Mouse (Mus musculus): ENCODE results near the gene Hells. TPM values are rescaled to one million over a fixed set of nuclear protein-coding genes. Genes with fewer than 3 reads are reported as not detected.

Gene Hells
- polyA plus RNA-seq, 1 experiment from 2014 or later = 35.1 TPM

DNA sequence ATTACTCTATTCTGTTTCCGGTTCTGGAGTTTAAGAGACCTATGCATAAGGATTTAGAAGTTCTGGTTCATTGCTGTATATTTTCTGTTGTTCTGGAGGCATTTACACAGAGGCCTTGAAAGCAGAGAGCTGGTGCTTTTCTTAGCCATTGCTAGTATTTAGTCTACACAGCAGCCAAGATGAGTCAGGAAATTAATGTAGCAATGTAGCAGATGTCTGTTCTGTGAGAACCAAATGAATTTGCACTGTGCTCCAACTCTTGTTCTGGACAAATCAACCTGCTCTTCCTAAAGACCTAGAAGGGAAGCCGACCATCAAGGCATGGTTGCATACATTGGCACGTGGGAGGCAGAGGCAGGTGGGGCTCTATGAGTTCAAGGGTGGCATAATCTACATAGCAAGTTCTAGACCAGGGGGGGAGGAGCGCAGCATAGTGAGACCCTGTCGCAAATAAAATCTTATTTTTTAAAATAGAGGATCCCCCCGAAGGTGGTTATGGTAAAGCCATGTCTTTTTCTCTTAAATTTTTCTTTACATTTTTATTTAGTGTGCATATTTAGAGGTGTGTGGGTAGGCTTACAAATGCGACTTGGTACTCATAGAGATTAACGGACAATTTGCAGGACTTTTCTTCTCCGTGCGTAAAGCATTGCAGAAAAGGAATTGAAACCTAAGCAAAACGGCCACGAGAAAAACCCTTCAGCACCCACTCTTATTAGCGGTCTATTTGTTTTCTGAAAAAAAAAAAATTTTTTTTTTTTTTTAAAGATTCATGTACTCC lies 1.1 kb upstream of the Hells start:
- Histone ChIP-seq H3K4me1 (ENCODE audit: control insufficient read depth, insufficient read depth, low read length) (peaks cover 7% of the 10 kb centered on the region; the same call in 1 of the 2 replicates), H3K27me3 (ENCODE audit: control insufficient read depth, insufficient read depth, low read length) (no peaks in the 10 kb centered on the region), H3K9ac (ENCODE audit: low read depth, low read length) (peak overlapping the region; percentile 92; the same call in 1 of the 2 replicates), H3K27ac (ENCODE audit: low read depth, low read length) (no peak overlapping the region), H3K36me3 (ENCODE audit: control insufficient read depth, insufficient read depth, low read length) (no peaks in the 10 kb centered on the region), H3K4me3 (ENCODE audit: low read depth, low read length) (peak overlapping the region; percentile 83), H3K9me3 (replicated peaks; ENCODE audit: control insufficient read depth, low read length) (no peaks in the 10 kb centered on the region), H3K4me2 (peak overlapping the region; percentile 91)
- 64% methylated on average over 13 of the region's 13 CpGs for WGBS (ENCODE audit: insufficient replicate concordance)
- ATAC-seq (replicated peaks; ENCODE audit: insufficient number of reproducible peaks, low FRiP score, low TSS enrichment) = no peak

GRCm38 (mm10) chr19:38930252-38930787 lies 395 bp upstream of the Hells start:
- H3K36me3 ChIP-seq (ENCODE audit: control insufficient read depth, insufficient read depth, low read length) = no peaks in the 10 kb centered on the region
- H3K9ac ChIP-seq (ENCODE audit: low read depth, low read length) = peak overlapping the region; percentile 92
- ATAC-seq (replicated peaks; ENCODE audit: insufficient number of reproducible peaks, low FRiP score, low TSS enrichment) = no peak; the same call in 1 of the 2 replicates
- peak overlapping the region; percentile 83 for H3K4me3 ChIP-seq (ENCODE audit: low read depth, low read length)
- H3K27me3 ChIP-seq (ENCODE audit: control insufficient read depth, insufficient read depth, low read length) = no peaks in the 10 kb centered on the region
- peak overlapping the region; percentile 82 for H3K27ac ChIP-seq (ENCODE audit: low read depth, low read length)
- peaks cover 7% of the 10 kb centered on the region; the same call in 1 of the 2 replicates for H3K4me1 ChIP-seq (ENCODE audit: control insufficient read depth, insufficient read depth, low read length)
- no peaks in the 10 kb centered on the region for H3K9me3 ChIP-seq (replicated peaks; ENCODE audit: control insufficient read depth, low read length)
- peak overlapping the region; percentile 91 for H3K4me2 ChIP-seq
- 2% methylated on average over 23 of the region's 23 CpGs for WGBS (ENCODE audit: insufficient replicate concordance)

DNA sequence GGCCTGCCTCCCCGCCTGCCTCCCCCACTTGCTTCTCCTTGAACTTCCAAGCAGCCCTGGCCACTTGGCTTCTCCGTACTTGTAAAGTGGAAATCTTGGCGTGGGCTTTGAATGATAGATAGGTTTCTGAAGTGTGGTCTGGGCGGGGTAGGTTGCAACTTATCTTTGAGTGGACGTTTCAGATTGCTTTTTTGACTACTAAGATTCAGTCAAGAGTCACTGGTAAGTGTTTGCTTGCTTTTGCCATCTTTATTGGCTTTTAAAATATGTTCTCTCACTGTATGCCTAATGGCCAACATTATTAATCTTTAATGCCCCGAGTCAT lies 813 bp downstream of the Hells start:
- Histone ChIP-seq H3K4me1 (ENCODE audit: control insufficient read depth, insufficient read depth, low read length) (peaks cover 7% of the 10 kb centered on the region; the same call in 1 of the 2 replicates), H3K9me3 (replicated peaks; ENCODE audit: control insufficient read depth, low read length) (no peaks in the 10 kb centered on the region), H3K27me3 (ENCODE audit: control insufficient read depth, insufficient read depth, low read length) (no peaks in the 10 kb centered on the region), H3K36me3 (ENCODE audit: control insufficient read depth, insufficient read depth, low read length) (0 out of 2 replicates have a peak, but pooled peaks cover 3% of the 10 kb centered on the region), H3K9ac (ENCODE audit: low read depth, low read length) (peak overlapping the region; percentile 92), H3K27ac (ENCODE audit: low read depth, low read length) (peak overlapping the region; percentile 82), H3K4me3 (ENCODE audit: low read depth, low read length) (peak overlapping the region; percentile 83), H3K4me2 (peak overlapping the region; percentile 91)
- WGBS (ENCODE audit: insufficient replicate concordance) = 2% methylated on average over 6 of the region's 6 CpGs
- ATAC-seq (replicated peaks; ENCODE audit: insufficient number of reproducible peaks, low FRiP score, low TSS enrichment) = no peak

GRCm38 (mm10) chr19:38944590-38945307 lies 14.0 kb downstream of the Hells start:
- Histone ChIP-seq H3K9me3 (replicated peaks; ENCODE audit: control insufficient read depth, low read length) (no peaks in the 10 kb centered on the region), H3K4me2 (no peak overlapping the region), H3K9ac (ENCODE audit: low read depth, low read length) (no peak overlapping the region), H3K4me3 (ENCODE audit: low read depth, low read length) (no peak overlapping the region), H3K36me3 (ENCODE audit: control insufficient read depth, insufficient read depth, low read length) (peaks cover 16% of the 10 kb centered on the region), H3K27ac (ENCODE audit: low read depth, low read length) (no peak overlapping the region), H3K27me3 (ENCODE audit: control insufficient read depth, insufficient read depth, low read length) (no peaks in the 10 kb centered on the region), H3K4me1 (ENCODE audit: control insufficient read depth, insufficient read depth, low read length) (no peaks in the 10 kb centered on the region)
- WGBS (ENCODE audit: insufficient replicate concordance) = 91% methylated on average over 2 of the region's 2 CpGs
- ATAC-seq (replicated peaks; ENCODE audit: insufficient number of reproducible peaks, low FRiP score, low TSS enrichment) = no peak

- no peak overlapping the region for H3K9ac ChIP-seq (ENCODE audit: low read depth, low read length)
- WGBS (ENCODE audit: insufficient replicate concordance) = 72% methylated on average over 6 of the region's 6 CpGs
- ATAC-seq (replicated peaks; ENCODE audit: insufficient number of reproducible peaks, low FRiP score, low TSS enrichment) = no peak
Measured at GRCm38 (mm10) chr19:38970741-38971140, 40.0 kb downstream of the Hells start.

GRCm38 (mm10) chr19:38972581-38972980 lies 41.9 kb downstream of the Hells start:
- WGBS (ENCODE audit: insufficient replicate concordance) = 67% methylated on average over 5 of the region's 5 CpGs
- ATAC-seq (replicated peaks; ENCODE audit: insufficient number of reproducible peaks, low FRiP score, low TSS enrichment) = no peak
- H3K4me1 ChIP-seq (ENCODE audit: control insufficient read depth, insufficient read depth, low read length) = no peaks in the 10 kb centered on the region

More at GRCm38 (mm10) chr19:38970741-38971140, 40.0 kb downstream of the Hells start:
- H3K4me3 ChIP-seq (ENCODE audit: low read depth, low read length) = no peak overlapping the region
- no peaks in the 10 kb centered on the region for H3K9me3 ChIP-seq (replicated peaks; ENCODE audit: control insufficient read depth, low read length)
- no peaks in the 10 kb centered on the region for H3K4me1 ChIP-seq (ENCODE audit: control insufficient read depth, insufficient read depth, low read length)
- no peaks in the 10 kb centered on the region for H3K27me3 ChIP-seq (ENCODE audit: control insufficient read depth, insufficient read depth, low read length)
- no peak overlapping the region for H3K4me2 ChIP-seq
- no peak overlapping the region for H3K27ac ChIP-seq (ENCODE audit: low read depth, low read length)
- H3K36me3 ChIP-seq (ENCODE audit: control insufficient read depth, insufficient read depth, low read length) = peaks cover 4% of the 10 kb centered on the region; the same call in 1 of the 2 replicates

DNA sequence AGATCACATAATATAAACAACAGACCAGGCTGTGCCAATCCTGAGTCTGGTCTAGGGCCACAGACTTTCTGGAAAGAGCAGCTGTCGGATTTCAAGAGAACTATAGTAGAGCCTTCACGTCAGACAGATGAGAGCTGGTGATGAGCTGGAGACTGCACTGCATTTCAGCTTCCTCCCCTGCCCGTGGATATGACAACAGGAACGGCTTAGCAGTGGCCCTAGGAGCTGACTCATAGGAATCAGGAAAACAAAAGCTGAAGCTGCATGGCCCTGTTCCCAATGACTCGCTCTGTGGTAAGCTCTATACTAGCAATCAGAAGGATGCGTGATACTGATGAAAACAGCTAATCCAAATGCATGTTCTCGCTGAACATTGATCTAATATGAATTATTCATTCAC lies 43.0 kb downstream of the Hells start:
- H3K4me2 ChIP-seq = no peak overlapping the region
- H3K36me3 ChIP-seq (ENCODE audit: control insufficient read depth, insufficient read depth, low read length) = peaks cover 4% of the 10 kb centered on the region; the same call in 1 of the 2 replicates
- H3K4me1 ChIP-seq (ENCODE audit: control insufficient read depth, insufficient read depth, low read length) = no peaks in the 10 kb centered on the region
- no peak overlapping the region for H3K9ac ChIP-seq (ENCODE audit: low read depth, low read length)
- 59% methylated on average over 7 of the region's 7 CpGs for WGBS (ENCODE audit: insufficient replicate concordance)
- no peak overlapping the region for H3K27ac ChIP-seq (ENCODE audit: low read depth, low read length)
- ATAC-seq (replicated peaks; ENCODE audit: insufficient number of reproducible peaks, low FRiP score, low TSS enrichment) = no peak
- no peaks in the 10 kb centered on the region for H3K9me3 ChIP-seq (replicated peaks; ENCODE audit: control insufficient read depth, low read length)
- no peak overlapping the region for H3K4me3 ChIP-seq (ENCODE audit: low read depth, low read length)
- no peaks in the 10 kb centered on the region for H3K27me3 ChIP-seq (ENCODE audit: control insufficient read depth, insufficient read depth, low read length)

More at GRCm38 (mm10) chr19:38972581-38972980, 41.9 kb downstream of the Hells start:
- H3K4me2 ChIP-seq = no peak overlapping the region
- no peaks in the 10 kb centered on the region for H3K27me3 ChIP-seq (ENCODE audit: control insufficient read depth, insufficient read depth, low read length)
- no peak overlapping the region for H3K9ac ChIP-seq (ENCODE audit: low read depth, low read length)
- H3K27ac ChIP-seq (ENCODE audit: low read depth, low read length) = no peak overlapping the region
- H3K4me3 ChIP-seq (ENCODE audit: low read depth, low read length) = no peak overlapping the region
- no peaks in the 10 kb centered on the region for H3K9me3 ChIP-seq (replicated peaks; ENCODE audit: control insufficient read depth, low read length)
- H3K36me3 ChIP-seq (ENCODE audit: control insufficient read depth, insufficient read depth, low read length) = peaks cover 4% of the 10 kb centered on the region; the same call in 1 of the 2 replicates

DNA sequence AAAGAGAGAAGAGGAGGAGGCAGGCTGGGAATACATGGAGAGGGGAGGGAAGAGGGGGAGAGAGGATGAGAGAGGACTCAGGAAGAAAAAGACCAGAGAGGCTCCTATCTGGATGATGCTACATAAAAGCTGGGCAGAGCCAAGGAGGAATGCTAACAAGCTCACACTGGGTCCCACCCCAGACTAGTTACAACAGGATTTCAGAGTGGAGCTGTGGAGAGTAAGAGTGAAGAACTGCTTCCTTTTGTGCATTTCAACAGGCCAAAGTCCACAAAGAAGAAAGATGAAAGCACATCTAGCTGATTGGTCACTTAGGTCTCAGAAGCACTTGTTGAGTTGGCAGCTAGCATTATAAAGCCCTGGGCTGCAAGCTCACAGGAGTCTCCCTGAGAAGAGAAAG lies 45.6 kb downstream of the Hells start:
- Histone ChIP-seq H3K9ac (ENCODE audit: low read depth, low read length) (no peak overlapping the region), H3K36me3 (ENCODE audit: control insufficient read depth, insufficient read depth, low read length) (no peaks in the 10 kb centered on the region; the same call in 1 of the 2 replicates), H3K4me1 (ENCODE audit: control insufficient read depth, insufficient read depth, low read length) (no peaks in the 10 kb centered on the region), H3K27ac (ENCODE audit: low read depth, low read length) (no peak overlapping the region), H3K27me3 (ENCODE audit: control insufficient read depth, insufficient read depth, low read length) (no peaks in the 10 kb centered on the region), H3K4me2 (no peak overlapping the region), H3K4me3 (ENCODE audit: low read depth, low read length) (no peak overlapping the region), H3K9me3 (replicated peaks; ENCODE audit: control insufficient read depth, low read length) (no peaks in the 10 kb centered on the region)
- no peak for ATAC-seq (replicated peaks; ENCODE audit: insufficient number of reproducible peaks, low FRiP score, low TSS enrichment)
